Mouse (Mus musculus) stomach, embryonic 14.5 days (tissue): ENCODE results near the gene Skap1. TPM values are rescaled to one million over a fixed set of nuclear protein-coding genes. Genes with fewer than 3 reads are reported as not detected.

Experiments
- ATAC-seq: fragments of 200-750 bp; cut with Nextera tagmentation; 2 replicates; pipeline ENCODE4 v1.8.0; 2017; ENCODE audit warnings: low read depth, moderate TSS enrichment; ENCODE audit not compliant: insufficient number of reproducible peaks, insufficient read depth, low FRiP score
- H3K27ac ChIP-seq: fragments of 300-500 bp; sonication (generic); 2 replicates; pipeline ENCODE4 v1.5.1; 2014; ENCODE audit warnings: mild to moderate bottlenecking, low read length, moderate library complexity, mixed read lengths
- H3K27me3 ChIP-seq: fragments of 300-500 bp; sonication (generic); 2 replicates; pipeline ENCODE4 v1.6.1; 2014; ENCODE audit warnings: low read length, control low read depth, mixed read lengths; ENCODE audit not compliant: control insufficient read depth, insufficient read depth
- H3K36me3 ChIP-seq: fragments of 300-500 bp; sonication (generic); 2 replicates; pipeline ENCODE4 v1.6.1; 2014; ENCODE audit warnings: mild to moderate bottlenecking, control low read depth, low read length, moderate library complexity, mixed read lengths; ENCODE audit not compliant: control insufficient read depth, insufficient read depth
- H3K4me1 ChIP-seq: fragments of 300-500 bp; sonication (generic); 2 replicates; pipeline ENCODE4 v1.6.1; 2014; ENCODE audit warnings: low read length, control low read depth, mixed read lengths; ENCODE audit not compliant: control insufficient read depth, insufficient read depth
- H3K4me2 ChIP-seq: fragments of 300-500 bp; sonication (generic); replicated peaks from 2 replicates; pipeline ENCODE4 v1.6.1; 2014; ENCODE audit warnings: low read depth, low read length, control low read depth
- H3K4me3 ChIP-seq: fragments of 300-500 bp; sonication (generic); 2 replicates; pipeline ENCODE4 v1.5.1; 2014; ENCODE audit warnings: low read depth, low read length, control low read depth
- H3K9ac ChIP-seq: fragments of 300-500 bp; sonication (generic); replicated peaks from 2 replicates; pipeline ENCODE4 v1.6.1; 2014; ENCODE audit warnings: low read depth, mild to moderate bottlenecking, control low read depth, low read length, moderate library complexity, mixed read lengths
- H3K9me3 ChIP-seq: fragments of 300-500 bp; sonication (generic); 2 replicates; pipeline ENCODE4 v1.6.1; 2016; ENCODE audit warnings: low read depth, low read length, control low read depth; ENCODE audit not compliant: control insufficient read depth
- WGBS: fragments of 180-500 bp; shearing (Covaris S2); extraction: QIAGEN DNeasy Blood & Tissue Kit; methylation state at CpG from one replicate; pipeline ENCODE4 v1.1.7; 2014; 5-methylcytosine and 5-hydroxymethylcytosine counted together
- polyA plus RNA-seq: library from polyadenylated mRNA; unstranded; fragments of >200 nt; fragmentation: Nextera tagmentation; extraction: Ambion mirVana; gene quantifications from 2 replicates; pipeline ENCODE4 v1.2.1, GENCODE M21; 2014

Gene Skap1
- polyA plus RNA-seq, 1 experiment from 2014 or later, result 0.82 TPM

GRCm38 (mm10) chr11:96629775-96630174 lies 165.4 kb downstream of the Skap1 start:
- Histone ChIP-seq H3K27ac (no peak overlapping the region), H3K36me3 (no peaks in the 10 kb centered on the region), H3K9ac (no peak overlapping the region), H3K27me3 (no peaks in the 10 kb centered on the region), H3K4me1 (no peaks in the 10 kb centered on the region), H3K4me3 (no peak overlapping the region), H3K9me3 (no peaks in the 10 kb centered on the region), H3K4me2 (no peak overlapping the region)
- WGBS, result 53% methylated on average over 9 of the region's 9 CpGs
- no peak for ATAC-seq

GRCm38 (mm10) chr11:96631521-96631920 lies 167.1 kb downstream of the Skap1 start:
- no peak for ATAC-seq
- H3K36me3 ChIP-seq, result no peaks in the 10 kb centered on the region
- H3K4me2 ChIP-seq, result no peak overlapping the region
- H3K27me3 ChIP-seq, result no peaks in the 10 kb centered on the region
- WGBS, result 75% methylated on average over 3 of the region's 3 CpGs
- no peaks in the 10 kb centered on the region for H3K4me1 ChIP-seq
- no peaks in the 10 kb centered on the region for H3K9me3 ChIP-seq
- H3K9ac ChIP-seq, result no peak overlapping the region
- H3K27ac ChIP-seq, result no peak overlapping the region
- H3K4me3 ChIP-seq, result no peak overlapping the region

GRCm38 (mm10) chr11:96637927-96638326 lies 173.5 kb downstream of the Skap1 start:
- Histone ChIP-seq H3K4me1 (0 out of 2 replicates have a peak, but pooled peaks cover 5% of the 10 kb centered on the region), H3K9me3 (no peaks in the 10 kb centered on the region), H3K9ac (no peak overlapping the region), H3K27me3 (no peaks in the 10 kb centered on the region), H3K4me3 (no peak overlapping the region), H3K4me2 (no peak overlapping the region), H3K36me3 (no peaks in the 10 kb centered on the region), H3K27ac (no peak overlapping the region)
- WGBS, result 25% methylated on average over 7 of the region's 7 CpGs
- ATAC-seq, result no peak

GRCm38 (mm10) chr11:96639805-96640204 lies 175.4 kb downstream of the Skap1 start:
- Histone ChIP-seq H3K9ac (no peak overlapping the region), H3K36me3 (no peaks in the 10 kb centered on the region), H3K27me3 (no peaks in the 10 kb centered on the region), H3K4me1 (0 out of 2 replicates have a peak, but pooled peaks cover 5% of the 10 kb centered on the region), H3K4me2 (no peak overlapping the region), H3K9me3 (no peaks in the 10 kb centered on the region), H3K4me3 (no peak overlapping the region), H3K27ac (no peak overlapping the region)
- WGBS, result 35% methylated on average over 5 of the region's 5 CpGs
- no peak for ATAC-seq

- no peak for ATAC-seq
- H3K9ac ChIP-seq, result no peak overlapping the region
- H3K4me3 ChIP-seq, result no peak overlapping the region
- H3K36me3 ChIP-seq, result no peaks in the 10 kb centered on the region
- H3K4me2 ChIP-seq, result no peak overlapping the region
- WGBS, result 48% methylated on average over 17 of the region's 17 CpGs
- H3K27me3 ChIP-seq, result no peaks in the 10 kb centered on the region
- 0 out of 2 replicates have a peak, but pooled peaks cover 18% of the 10 kb centered on the region for H3K4me1 ChIP-seq
- peak overlapping the region; percentile 10; the same call in 1 of the 2 replicates for H3K27ac ChIP-seq
- no peaks in the 10 kb centered on the region for H3K9me3 ChIP-seq
These were observed 178.1 kb downstream of the Skap1 start for GRCm38 (mm10) chr11:96642173-96643140.

GRCm38 (mm10) chr11:96644969-96645368 lies 180.6 kb downstream of the Skap1 start:
- no peak overlapping the region for H3K9ac ChIP-seq
- 0 out of 2 replicates have a peak, but pooled peaks cover 18% of the 10 kb centered on the region for H3K4me1 ChIP-seq
- no peaks in the 10 kb centered on the region for H3K27me3 ChIP-seq
- no peak overlapping the region for H3K4me2 ChIP-seq
- peak overlapping the region; percentile 61; the same call in 1 of the 2 replicates for H3K27ac ChIP-seq
- WGBS, result 60% methylated on average over 7 of the region's 7 CpGs
- no peaks in the 10 kb centered on the region for H3K36me3 ChIP-seq
- no peak overlapping the region for H3K4me3 ChIP-seq
- no peaks in the 10 kb centered on the region for H3K9me3 ChIP-seq
- no peak for ATAC-seq

- WGBS, result 58% methylated on average over 10 of the region's 10 CpGs
- Histone ChIP-seq H3K36me3 (no peaks in the 10 kb centered on the region), H3K4me3 (no peak overlapping the region), H3K4me1 (0 out of 2 replicates have a peak, but pooled peaks cover 18% of the 10 kb centered on the region), H3K27me3 (no peaks in the 10 kb centered on the region), H3K9ac (no peak overlapping the region), H3K9me3 (no peaks in the 10 kb centered on the region), H3K4me2 (no peak overlapping the region), H3K27ac (peak overlapping the region; percentile 22; the same call in 1 of the 2 replicates)
- ATAC-seq, result no peak
These were observed 181.2 kb downstream of the Skap1 start for GRCm38 (mm10) chr11:96645538-96646037.

- ATAC-seq, result no peak
- 88% methylated on average over 9 of the region's 9 CpGs for WGBS
- H3K36me3 ChIP-seq, result no peaks in the 10 kb centered on the region
These were observed 187.5 kb downstream of the Skap1 start for GRCm38 (mm10) chr11:96651848-96652247.

More at GRCm38 (mm10) chr11:96651848-96652247, 187.5 kb downstream of the Skap1 start:
- no peak overlapping the region for H3K27ac ChIP-seq
- H3K4me1 ChIP-seq, result 0 out of 2 replicates have a peak, but pooled peaks cover 2% of the 10 kb centered on the region
- no peaks in the 10 kb centered on the region for H3K9me3 ChIP-seq
- H3K27me3 ChIP-seq, result no peaks in the 10 kb centered on the region
- H3K4me2 ChIP-seq, result no peak overlapping the region
- no peak overlapping the region for H3K9ac ChIP-seq
- no peak overlapping the region for H3K4me3 ChIP-seq
